Mouse (Mus musculus) liver, embryonic 16.5 days (tissue): ENCODE results near the gene Mcrip2. TPM values are rescaled to one million over a fixed set of nuclear protein-coding genes. Genes with fewer than 3 reads are reported as not detected.
A peak's percentile ranks its signal among the peaks of the same experiment; 100 is the strongest.

Experiments used
- ATAC-seq: fragments of 200-750 bp; cut with Nextera tagmentation; 2 replicates; pipeline ENCODE4 v1.8.0; 2017; ENCODE audit warnings: low read depth, mild to moderate bottlenecking, moderate number of reproducible peaks, moderate library complexity
- H3K27ac ChIP-seq: fragments of 300-500 bp; sonication (generic); 2 replicates; pipeline ENCODE4 v1.5.1; 2014; ENCODE audit warnings: mild to moderate bottlenecking, low read length
- H3K27me3 ChIP-seq: fragments of 300-500 bp; sonication (generic); 2 replicates; pipeline ENCODE4 v1.6.1; 2014; ENCODE audit warnings: low read depth, low read length, mixed read lengths; ENCODE audit not compliant: control insufficient read depth, insufficient read depth
- H3K36me3 ChIP-seq: fragments of 300-500 bp; sonication (generic); 2 replicates; pipeline ENCODE4 v1.6.1; 2014; ENCODE audit warnings: mild to moderate bottlenecking; ENCODE audit not compliant: control insufficient read depth, insufficient read depth
- H3K4me1 ChIP-seq: fragments of 300-500 bp; sonication (generic); 2 replicates; pipeline ENCODE4 v1.6.1; 2014; ENCODE audit warnings: low read depth, low read length, mixed read lengths; ENCODE audit not compliant: control insufficient read depth
- H3K4me2 ChIP-seq: fragments of 300-500 bp; sonication (generic); 2 replicates; pipeline ENCODE4 v1.6.1; 2014; ENCODE audit warnings: low read depth, low read length, mixed read lengths
- H3K4me3 ChIP-seq: fragments of 300-500 bp; sonication (generic); 2 replicates; pipeline ENCODE4 v1.5.1; 2014; ENCODE audit warnings: low read depth, mild to moderate bottlenecking, low read length
- H3K9ac ChIP-seq: fragments of 300-500 bp; sonication (generic); 2 replicates; pipeline ENCODE4 v1.6.1; 2014; ENCODE audit warnings: low read depth, low read length
- H3K9me3 ChIP-seq: fragments of 300-500 bp; sonication (generic); replicated peaks from 2 replicates; pipeline ENCODE4 v1.6.1; 2016; ENCODE audit warnings: low read length; ENCODE audit not compliant: control insufficient read depth
- WGBS: fragments of 180-500 bp; shearing (Covaris S2); extraction: QIAGEN DNeasy Blood & Tissue Kit; methylation state at CpG from one replicate; pipeline ENCODE4 v1.1.7; 2014; ENCODE audit not compliant: insufficient replicate concordance; 5-methylcytosine and 5-hydroxymethylcytosine counted together
- microRNA-seq: library from miRNA; unstranded; fragments of <30 nt; microRNA quantifications from one replicate; pipeline ENCODE4, GENCODE M21; 2016
- polyA plus RNA-seq: library from polyadenylated mRNA; unstranded; fragments of >200 nt; fragmentation: Nextera tagmentation; extraction: Ambion mirVana; gene quantifications from 2 replicates; pipeline ENCODE4 v1.2.1, GENCODE M21; 2015

The Mcrip2 gene
- polyA plus RNA-seq, 1 experiment from 2014 or later: 37.0 TPM

- Histone ChIP-seq H3K9me3 (no peaks in the 10 kb centered on the region), H3K36me3 (no peaks in the 10 kb centered on the region; the same call in none of the 2 replicates), H3K4me1 (peaks cover 27% of the 10 kb centered on the region), H3K4me3 (peak within 1 kb of the TSS; percentile 85), H3K4me2 (peak within 1 kb of the TSS; percentile 92), H3K9ac (peak within 1 kb of the TSS; percentile 77), H3K27me3 (peaks cover 24% of the 10 kb centered on the region), H3K27ac (peak within 1 kb of the TSS; percentile 60)
- under 1% methylated on average over 18 of the region's 18 CpGs for WGBS
- peak; percentile 64 for ATAC-seq
Observed at GRCm38 (mm10) chr17:25823452-25823851, 45.1 kb downstream of the Mcrip2 start, which contains the start of gene Wdr24. TSS of gene Wdr24 (plus strand) at chr17:25823627.

DNA sequence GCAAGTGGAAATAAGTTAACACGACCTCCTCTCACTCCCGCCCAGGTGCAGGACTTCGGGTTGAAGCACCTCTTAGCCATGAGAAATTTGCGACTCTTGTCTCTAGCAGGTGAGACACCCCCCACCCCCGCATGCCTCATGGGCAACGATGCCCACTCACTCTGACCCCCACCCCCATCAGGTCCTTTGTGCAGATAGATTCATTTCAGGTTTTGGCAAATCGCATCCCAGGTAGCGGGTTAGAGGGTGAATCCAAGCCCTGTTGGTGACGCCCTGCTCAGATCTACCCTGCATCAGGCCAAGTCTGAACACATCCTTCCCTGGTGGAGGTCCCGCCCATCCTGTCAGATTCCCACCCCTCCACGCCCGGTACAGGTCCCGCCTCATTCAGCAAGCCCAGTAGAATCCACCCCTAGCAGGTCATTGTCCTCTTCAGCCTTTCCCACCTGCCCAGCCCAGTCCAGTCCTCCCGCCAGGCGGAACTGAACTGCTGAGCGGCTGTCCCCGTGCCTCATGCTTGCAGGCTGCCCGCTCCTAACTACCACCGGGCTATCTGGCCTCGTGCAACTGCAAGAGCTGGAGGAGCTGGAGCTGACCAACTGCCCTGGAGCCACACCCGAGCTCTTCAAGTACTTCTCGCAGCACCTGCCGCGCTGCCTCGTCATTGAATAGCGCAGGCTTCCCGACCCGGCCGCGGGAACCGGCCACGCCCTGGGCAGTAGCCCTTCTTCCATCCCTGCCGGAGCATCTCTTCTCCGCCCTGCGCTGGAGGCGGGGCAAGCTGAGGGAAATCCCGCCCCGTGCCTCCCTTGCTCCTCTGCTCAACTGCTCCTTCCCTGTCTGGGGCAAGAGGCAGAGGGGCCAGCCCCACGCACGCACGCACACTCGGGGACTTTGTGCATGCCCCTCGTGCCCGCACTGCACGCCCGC, 49.4 kb downstream of the Mcrip2 start:
- peak overlapping the region; percentile 30; the same call in 1 of the 2 replicates for H3K4me2 ChIP-seq
- WGBS: 7% methylated on average over 42 of the region's 46 CpGs
- no peak overlapping the region for H3K27ac ChIP-seq
- H3K4me1 ChIP-seq: peaks cover 12% of the 10 kb centered on the region
- H3K4me3 ChIP-seq: no peak overlapping the region
- H3K36me3 ChIP-seq: no peaks in the 10 kb centered on the region
- ATAC-seq: peak; percentile 60
- no peaks in the 10 kb centered on the region for H3K9me3 ChIP-seq
- H3K27me3 ChIP-seq: peaks cover 35% of the 10 kb centered on the region
- no peak overlapping the region for H3K9ac ChIP-seq

DNA sequence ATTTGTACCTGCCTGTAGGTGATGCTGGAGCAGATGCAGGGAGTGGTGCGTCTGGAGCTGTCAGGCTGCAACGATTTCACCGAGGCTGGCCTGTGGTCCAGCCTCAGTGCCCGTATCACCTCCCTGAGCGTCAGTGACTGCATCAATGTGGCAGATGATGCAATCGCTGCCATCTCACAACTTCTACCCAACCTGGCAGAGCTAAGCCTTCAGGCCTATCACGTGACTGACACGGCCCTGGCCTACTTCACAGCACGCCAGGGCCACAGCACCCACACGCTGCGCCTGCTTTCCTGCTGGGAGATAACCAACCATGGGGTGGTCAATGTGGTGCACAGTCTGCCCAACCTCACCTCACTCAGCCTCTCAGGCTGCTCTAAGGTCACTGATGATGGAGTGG, 50.9 kb downstream of the Mcrip2 start:
- Histone ChIP-seq H3K4me3 (no peak overlapping the region), H3K27me3 (peaks cover 45% of the 10 kb centered on the region), H3K4me1 (peaks cover 5% of the 10 kb centered on the region), H3K9me3 (no peaks in the 10 kb centered on the region), H3K27ac (no peak overlapping the region), H3K4me2 (no peak overlapping the region), H3K9ac (no peak overlapping the region), H3K36me3 (no peaks in the 10 kb centered on the region)
- WGBS: 64% methylated on average over 11 of the region's 11 CpGs
- ATAC-seq: no peak

Small RNA genes within 50 kb of the gene (microRNA-seq; reads per million reads assigned to microRNA genes)
- gene Mir3082: not detected

Other genes with a start within 250 kb of the Mcrip2 start
- not detected in 2 replicates for gene Gng13, start 151.6 kb downstream of the Mcrip2 start, polyA plus RNA-seq
- 16.3 and 18.0 TPM in 2 replicates for gene Chtf18, start 141.3 kb downstream of the Mcrip2 start, polyA plus RNA-seq
- gene Rpusd1, start 141.1 kb downstream of the Mcrip2 start, polyA plus RNA-seq: 5.2 TPM in 2 replicates
- not detected in 2 replicates for gene Mslnl, start 132.7 kb downstream of the Mcrip2 start, polyA plus RNA-seq
- 2.8 and 3.4 TPM in 2 replicates for gene Msln, start 114.4 kb downstream of the Mcrip2 start, polyA plus RNA-seq
- gene Narfl, start 95.0 kb downstream of the Mcrip2 start, polyA plus RNA-seq: 12.1 and 13.8 TPM in 2 replicates
- 6.9 and 7.0 TPM in 2 replicates for gene Haghl, start 83.1 kb downstream of the Mcrip2 start, polyA plus RNA-seq
- 0.04 and 0.07 TPM in 2 replicates for gene Ccdc78, start 82.2 kb downstream of the Mcrip2 start, polyA plus RNA-seq
- gene Fam173a, start 75.9 kb downstream of the Mcrip2 start, polyA plus RNA-seq: 54.1 and 57.1 TPM in 2 replicates
- gene AC134908.4, start 73.1 kb downstream of the Mcrip2 start, polyA plus RNA-seq: not detected in 2 replicates
- gene Metrn, start 71.6 kb downstream of the Mcrip2 start, polyA plus RNA-seq: 11.8 and 12.1 TPM in 2 replicates
- gene Fbxl16, start 59.7 kb downstream of the Mcrip2 start, polyA plus RNA-seq: 0.09 and 0.17 TPM in 2 replicates
- gene Wdr24, start 45.1 kb downstream of the Mcrip2 start, polyA plus RNA-seq: 10.8 and 11.6 TPM in 2 replicates
- 20.7 and 23.5 TPM in 2 replicates for gene Jmjd8, start 39.9 kb downstream of the Mcrip2 start, polyA plus RNA-seq
- gene Stub1, start 35.4 kb downstream of the Mcrip2 start, polyA plus RNA-seq: 106 and 112 TPM in 2 replicates
- gene Rhbdl1, start 31.5 kb downstream of the Mcrip2 start, polyA plus RNA-seq: 0.30 and 0.45 TPM in 2 replicates
- gene Gm20683, start 27.0 kb downstream of the Mcrip2 start, polyA plus RNA-seq: 0.64 and 0.65 TPM in 2 replicates
- 11.4 and 12.3 TPM in 2 replicates for gene Rhot2, start 23.9 kb downstream of the Mcrip2 start, polyA plus RNA-seq
- 7.2 and 7.8 TPM in 2 replicates for gene Wdr90, start 7.3 kb downstream of the Mcrip2 start, polyA plus RNA-seq
- 47.8 and 50.5 TPM in 2 replicates for gene Mettl26, start 6.3 kb upstream of the Mcrip2 start, polyA plus RNA-seq
- gene Wfikkn1, start 12.1 kb upstream of the Mcrip2 start, polyA plus RNA-seq: 0.30 and 0.42 TPM in 2 replicates
- gene Rab40c, start 51.0 kb upstream of the Mcrip2 start, polyA plus RNA-seq: 6.2 and 7.0 TPM in 2 replicates
- gene Pigq, start 76.2 kb upstream of the Mcrip2 start, polyA plus RNA-seq: 147 and 154 TPM in 2 replicates
- 6.8 and 7.8 TPM in 2 replicates for gene Nhlrc4, start 76.2 kb upstream of the Mcrip2 start, polyA plus RNA-seq
- gene A930017K11Rik, start 83.8 kb upstream of the Mcrip2 start, polyA plus RNA-seq: 0.13 and 0.16 TPM in 2 replicates
- 8.0 and 9.9 TPM in 2 replicates for gene Capn15, start 117.0 kb upstream of the Mcrip2 start, polyA plus RNA-seq
- gene Rab11fip3, start 200.8 kb upstream of the Mcrip2 start, polyA plus RNA-seq: 1.4 and 1.7 TPM in 2 replicates
- gene Decr2, start 221.6 kb upstream of the Mcrip2 start, polyA plus RNA-seq: 21.2 and 26.3 TPM in 2 replicates
- gene Nme4, start 226.8 kb upstream of the Mcrip2 start, polyA plus RNA-seq: 30.1 and 30.9 TPM in 2 replicates
- 1.2 and 1.6 TPM in 2 replicates for gene Tmem8, start 244.5 kb upstream of the Mcrip2 start, polyA plus RNA-seq